Mouse (Mus musculus) liver, adult (tissue): ENCODE results near the gene Rnase4.

Experiments used
- GATA4 ChIP-seq: IDR thresholded peaks from 2 replicates; pipeline ENCODE4 v1.6.1; 2014; ENCODE audit warnings: mild to moderate bottlenecking, low read length; ENCODE audit not compliant: insufficient replicate concordance

The Rnase4 gene

DNA sequence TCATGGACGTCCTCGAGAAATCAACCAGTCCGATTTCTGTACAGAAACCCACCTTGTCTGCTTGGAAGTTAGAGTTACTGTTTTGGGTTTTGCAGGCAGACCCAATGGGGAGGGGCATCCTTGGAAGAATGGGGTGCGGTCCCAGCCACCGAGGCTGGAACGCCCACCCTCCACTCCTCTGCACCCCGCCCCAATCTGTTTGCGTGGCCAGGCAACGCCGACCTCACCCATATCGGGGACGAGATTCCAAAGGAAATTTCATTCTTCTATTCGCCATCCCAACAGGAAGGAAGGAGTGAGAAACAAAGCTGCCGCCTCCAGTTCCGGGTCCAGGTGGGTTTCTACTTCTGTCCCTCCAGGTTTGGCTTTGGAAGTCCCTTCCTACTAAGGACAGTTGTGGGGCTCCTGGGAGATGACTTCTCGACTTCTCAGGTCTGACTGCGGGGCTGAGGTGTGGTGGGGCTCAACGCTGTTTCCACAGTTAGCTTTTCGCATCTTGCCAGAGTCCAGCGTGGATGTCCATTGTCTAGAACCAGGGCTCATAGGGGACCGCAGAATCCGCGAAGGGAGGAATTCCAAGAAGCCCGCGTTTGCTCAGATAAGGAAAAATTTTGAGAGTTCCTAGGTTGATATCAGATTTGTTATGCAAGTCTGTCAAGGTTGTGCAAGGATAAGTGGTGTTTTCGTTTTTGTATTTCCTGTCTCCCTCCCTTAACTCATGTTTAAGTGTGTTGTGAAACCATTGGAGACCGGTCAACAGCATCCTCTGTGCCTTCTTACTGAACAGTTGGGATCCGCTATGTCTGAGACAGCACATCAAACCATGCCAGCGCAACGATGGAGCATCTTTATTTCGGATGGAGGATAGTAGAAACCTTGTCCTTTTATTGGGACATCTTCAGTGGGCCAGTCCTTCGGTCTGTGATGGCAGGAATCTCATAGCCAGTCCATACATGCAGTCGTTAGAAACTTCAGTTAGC lies at the start of gene Rnase4, which contains the start of gene Ang:
Rnase4 (plus strand) TSS at position 157 of the 980 bp plus-strand sequence.
Ang (plus strand) TSS at position 230 of the 980 bp plus-strand sequence.
- TF ChIP-seq GATA4: no peak

DNA sequence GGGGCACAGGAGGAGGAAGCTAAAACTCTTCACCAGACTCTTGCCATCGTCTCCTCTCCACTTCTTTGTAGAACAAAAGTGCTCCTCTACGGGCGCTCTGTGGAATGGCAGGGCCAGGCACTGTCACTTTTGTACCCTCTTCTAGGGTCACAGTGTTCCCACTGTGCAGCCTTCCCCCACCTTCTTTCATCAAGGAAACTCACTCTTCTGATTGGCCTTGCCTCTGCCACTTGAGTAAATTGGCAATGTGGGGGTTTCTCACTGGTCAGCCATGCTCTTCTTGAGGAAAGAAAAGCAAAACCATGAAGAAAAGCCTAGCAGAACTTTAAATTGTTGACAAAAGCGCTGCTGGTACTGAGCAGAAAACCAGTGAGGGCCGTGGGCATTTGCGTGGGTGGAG lies 49.1 kb upstream of the Rnase4 start, which contains the start of gene Rnase9:
Rnase9 (minus strand) TSS at position 101 of the 400 bp plus-strand sequence.
- TF ChIP-seq GATA4: no peak

- no peak for TF ChIP-seq GATA4
These were observed 43.0 kb upstream of the Rnase4 start for GRCm38 (mm10) chr14:51047846-51048245.

- no peak for TF ChIP-seq GATA4
These were observed 40.8 kb upstream of the Rnase4 start, which contains the start of gene Rnase11 for GRCm38 (mm10) chr14:51050063-51050462. Gene Rnase11 (minus strand): TSS chr14:51050163.

DNA sequence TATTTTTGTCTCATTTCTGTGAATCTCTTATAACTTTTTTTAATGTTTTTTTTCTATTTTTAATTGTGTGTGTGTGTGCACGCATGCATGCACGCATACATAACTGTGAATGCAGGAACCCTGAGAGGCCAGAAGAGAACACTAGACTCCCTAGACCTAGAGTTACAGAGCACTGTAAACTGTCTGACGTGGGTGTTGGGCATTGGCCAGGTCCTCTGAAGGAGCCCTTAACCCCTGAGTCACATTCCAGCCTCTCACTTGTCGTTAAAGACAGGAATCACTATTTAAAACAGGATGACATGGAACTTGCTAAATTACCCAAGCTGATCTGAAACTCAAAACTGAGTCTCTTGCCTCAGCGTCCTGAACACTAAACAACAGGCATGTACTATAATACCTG lies 38.9 kb upstream of the Rnase4 start:
- TF ChIP-seq GATA4: no peak

DNA sequence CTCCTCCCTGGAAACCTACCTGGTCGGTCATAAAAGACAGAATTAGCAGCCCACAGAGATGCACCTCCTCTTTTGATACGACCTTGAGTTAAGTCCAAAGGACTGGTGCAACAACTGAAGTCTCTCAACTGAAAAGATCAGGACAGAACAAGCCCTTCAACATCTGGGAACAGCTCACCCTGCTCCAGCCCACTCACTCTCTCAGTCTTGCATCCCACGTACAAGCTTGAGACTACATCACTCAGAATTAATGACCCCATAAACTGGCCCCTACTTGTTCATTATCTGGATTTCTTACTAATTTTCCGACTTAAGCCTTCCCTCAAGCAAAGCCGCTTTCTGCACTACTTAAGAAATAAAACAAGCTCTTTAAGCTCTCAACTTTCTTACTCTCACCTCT lies 37.7 kb upstream of the Rnase4 start:
- TF ChIP-seq GATA4: no peak

GRCm38 (mm10) chr14:51054243-51055237 lies 36.3 kb upstream of the Rnase4 start:
- no peak for TF ChIP-seq GATA4

- TF ChIP-seq GATA4: peak; percentile 78; the same call in 1 of the 2 replicates
These were observed 33.5 kb upstream of the Rnase4 start, which contains the start of gene Rnase12 for GRCm38 (mm10) chr14:51057401-51057831. Gene Rnase12 (minus strand): TSS chr14:51057661.

DNA sequence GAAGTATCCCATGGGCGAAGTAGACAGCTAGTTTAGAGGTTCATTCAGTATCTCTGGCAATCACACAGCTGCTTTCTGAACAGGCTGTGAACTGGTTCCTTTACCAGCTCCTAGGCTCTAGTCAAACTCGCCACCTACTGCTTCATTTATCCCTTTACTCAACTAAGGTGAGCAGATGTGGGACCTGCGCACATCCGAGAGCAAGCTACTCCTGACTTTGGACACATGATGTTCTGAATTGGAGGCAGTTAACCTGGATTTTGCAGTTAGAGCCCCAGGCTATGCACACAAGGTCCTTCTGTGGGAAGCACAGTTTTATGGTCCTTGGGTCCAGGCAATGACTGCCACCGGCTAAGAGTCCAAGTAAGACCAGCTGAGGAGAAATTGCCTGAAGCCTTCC lies 30.1 kb upstream of the Rnase4 start:
- TF ChIP-seq GATA4: no peak

GRCm38 (mm10) chr14:51068956-51069355 lies 21.9 kb upstream of the Rnase4 start:
- no peak for TF ChIP-seq GATA4

DNA sequence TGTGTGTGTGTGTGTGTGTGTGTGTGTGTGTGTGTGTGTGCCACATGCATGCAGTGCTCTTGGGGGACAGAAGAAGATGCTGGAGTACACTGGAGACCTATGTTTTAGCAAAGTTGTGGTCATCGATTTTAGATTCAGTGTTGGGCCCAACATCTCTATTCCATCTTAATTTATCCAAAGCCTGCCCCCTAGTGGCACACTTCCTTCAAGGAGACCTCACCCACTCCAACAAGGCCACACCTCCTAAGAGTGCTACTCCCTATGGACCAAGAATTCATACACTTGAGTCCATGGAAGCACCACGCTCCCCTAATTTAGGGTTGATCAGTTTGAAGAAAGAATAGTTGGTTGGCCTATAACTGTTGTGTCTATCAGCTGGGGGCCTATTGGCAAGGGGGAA lies 21.3 kb upstream of the Rnase4 start:
- TF ChIP-seq GATA4: no peak

DNA sequence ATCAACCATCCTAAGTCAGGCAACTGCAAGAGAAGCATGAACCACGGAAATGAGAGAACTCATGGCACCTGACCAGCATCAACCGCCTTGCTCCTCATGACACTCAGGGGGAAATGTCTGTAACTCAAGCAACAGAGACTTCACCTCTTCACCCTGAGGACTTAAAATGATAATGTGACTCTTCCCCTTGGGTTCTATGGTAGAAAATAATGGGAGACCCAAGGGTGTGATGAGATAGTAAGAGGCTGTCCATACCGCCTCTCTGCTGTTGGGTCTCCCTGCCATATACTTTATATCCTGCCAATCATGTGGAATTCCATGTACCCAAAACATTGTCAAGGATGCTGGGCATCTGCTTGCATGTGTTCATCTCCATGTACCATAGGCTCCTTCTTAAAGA lies 16.5 kb upstream of the Rnase4 start, which contains the start of gene Olfr750:
Olfr750 (minus strand) TSS at position 101 of the 400 bp plus-strand sequence.
- no peak for TF ChIP-seq GATA4

GRCm38 (mm10) chr14:51079180-51079579 lies 11.7 kb upstream of the Rnase4 start:
- TF ChIP-seq GATA4: no peak

GRCm38 (mm10) chr14:51081035-51081434 lies 9.8 kb upstream of the Rnase4 start:
- no peak for TF ChIP-seq GATA4
